Mouse (Mus musculus) midbrain, embryonic 13.5 days (tissue): ENCODE results near the gene Dgcr2. TPM values are rescaled to one million over a fixed set of nuclear protein-coding genes. Genes with fewer than 3 reads are reported as not detected.

Source experiments
- ATAC-seq: fragments of 200-750 bp; cut with Nextera tagmentation; 2 replicates; pipeline ENCODE4 v1.8.0; 2017; ENCODE audit warnings: mild to moderate bottlenecking, moderate TSS enrichment, moderate library complexity
- H3K27ac ChIP-seq: fragments of 300-500 bp; sonication (generic); 2 replicates; pipeline ENCODE4 v1.5.1; 2015; ENCODE audit warnings: inconsistent platforms, mild to moderate bottlenecking, moderate library complexity
- H3K27me3 ChIP-seq: fragments of 300-500 bp; sonication (generic); 2 replicates; pipeline ENCODE4 v1.6.1; 2015; ENCODE audit warnings: mild to moderate bottlenecking, inconsistent platforms
- H3K36me3 ChIP-seq: fragments of 300-500 bp; sonication (generic); 2 replicates; pipeline ENCODE4 v1.6.1; 2015; ENCODE audit warnings: mild to moderate bottlenecking, inconsistent platforms
- H3K4me1 ChIP-seq: fragments of 300-500 bp; sonication (generic); replicated peaks from 2 replicates; pipeline ENCODE4 v1.6.1; 2015; ENCODE audit warnings: inconsistent platforms
- H3K4me2 ChIP-seq: fragments of 300-500 bp; sonication (generic); replicated peaks from 2 replicates; pipeline ENCODE4 v1.6.1; 2015; ENCODE audit warnings: moderate library complexity, mild to moderate bottlenecking, inconsistent platforms
- H3K4me3 ChIP-seq: fragments of 300-500 bp; sonication (generic); replicated peaks from 2 replicates; pipeline ENCODE4 v1.5.1; 2015; ENCODE audit warnings: mild to moderate bottlenecking, inconsistent platforms
- H3K9ac ChIP-seq: fragments of 300-500 bp; sonication (generic); replicated peaks from 2 replicates; pipeline ENCODE4 v1.6.1; 2015; ENCODE audit warnings: mild to moderate bottlenecking, inconsistent platforms
- H3K9me3 ChIP-seq: fragments of 300-500 bp; sonication (generic); 2 replicates; pipeline ENCODE4 v1.6.1; 2016; ENCODE audit warnings: mild to moderate bottlenecking, inconsistent platforms
- WGBS: fragments of 180-500 bp; shearing (Covaris S2); methylation state at CpG from one replicate; pipeline ENCODE4 v1.1.7; 2015; 5-methylcytosine and 5-hydroxymethylcytosine counted together
- polyA plus RNA-seq: library from polyadenylated mRNA; unstranded; fragments of >200 nt; fragmentation: Nextera tagmentation; extraction: Ambion mirVana; gene quantifications from 2 replicates; pipeline ENCODE4 v1.2.1, GENCODE M21; 2015

Dgcr2 gene
- polyA plus RNA-seq, 1 experiment from 2014 or later: 103 TPM

GRCm38 (mm10) chr16:17929211-17929610 lies 30.8 kb upstream of the Dgcr2 start:
- no peak overlapping the region for H3K9ac ChIP-seq
- no peak overlapping the region for H3K4me2 ChIP-seq
- no peak overlapping the region for H3K4me3 ChIP-seq
- WGBS: 12% methylated on average over 2 of the region's 2 CpGs
- H3K36me3 ChIP-seq: peaks cover 21% of the 10 kb centered on the region
- peak; percentile 9 for ATAC-seq
- no peaks in the 10 kb centered on the region for H3K9me3 ChIP-seq
- H3K4me1 ChIP-seq: peaks cover 24% of the 10 kb centered on the region
- peaks cover 2% of the 10 kb centered on the region; the same call in 1 of the 2 replicates for H3K27me3 ChIP-seq
- peak overlapping the region; percentile 89 for H3K27ac ChIP-seq

GRCm38 (mm10) chr16:17928627-17929104 lies 30.3 kb upstream of the Dgcr2 start:
- H3K9ac ChIP-seq: peak overlapping the region; percentile 92
- peak overlapping the region; percentile 88 for H3K4me2 ChIP-seq
- H3K9me3 ChIP-seq: no peaks in the 10 kb centered on the region
- peaks cover 2% of the 10 kb centered on the region; the same call in 1 of the 2 replicates for H3K27me3 ChIP-seq
- WGBS: 0% methylated on average over 9 of the region's 9 CpGs
- peak overlapping the region; percentile 66 for H3K4me3 ChIP-seq
- peak overlapping the region; percentile 89 for H3K27ac ChIP-seq
- ATAC-seq: peak; percentile 43
- H3K4me1 ChIP-seq: peaks cover 24% of the 10 kb centered on the region
- peaks cover 21% of the 10 kb centered on the region for H3K36me3 ChIP-seq

- Histone ChIP-seq H3K27me3 (no peaks in the 10 kb centered on the region), H3K4me1 (peaks cover 28% of the 10 kb centered on the region), H3K9me3 (no peaks in the 10 kb centered on the region), H3K27ac (peak within 1 kb of the TSS; percentile 89), H3K4me2 (peak within 1 kb of the TSS; percentile 88), H3K9ac (peak within 1 kb of the TSS; percentile 92), H3K4me3 (peak within 1 kb of the TSS; percentile 66), H3K36me3 (peaks cover 21% of the 10 kb centered on the region)
- under 1% methylated on average over 47 of the region's 47 CpGs for WGBS
- peak; percentile 78 for ATAC-seq
Observed at GRCm38 (mm10) chr16:17928087-17928580, 29.8 kb upstream of the Dgcr2 start, which contains the start of gene Slc25a1. TSS of gene Slc25a1 (minus strand) at chr16:17928219.

GRCm38 (mm10) chr16:17927351-17928082 lies 29.2 kb upstream of the Dgcr2 start:
- Histone ChIP-seq H3K36me3 (peaks cover 21% of the 10 kb centered on the region), H3K4me3 (peak overlapping the region; percentile 66), H3K4me1 (peaks cover 34% of the 10 kb centered on the region), H3K27ac (peak overlapping the region; percentile 89), H3K4me2 (peak overlapping the region; percentile 88), H3K27me3 (no peaks in the 10 kb centered on the region), H3K9ac (peak overlapping the region; percentile 92), H3K9me3 (no peaks in the 10 kb centered on the region)
- WGBS: under 1% methylated on average over 70 of the region's 72 CpGs
- ATAC-seq: peak; percentile 57

GRCm38 (mm10) chr16:17922163-17922538 lies 23.8 kb upstream of the Dgcr2 start:
- Histone ChIP-seq H3K27ac (peak overlapping the region; percentile 91), H3K4me3 (peak overlapping the region; percentile 72), H3K27me3 (peaks cover 22% of the 10 kb centered on the region), H3K9me3 (no peaks in the 10 kb centered on the region), H3K4me2 (peak overlapping the region; percentile 97), H3K4me1 (peaks cover 45% of the 10 kb centered on the region), H3K9ac (peak overlapping the region; percentile 90), H3K36me3 (peaks cover 21% of the 10 kb centered on the region)
- ATAC-seq: peak; percentile 35
- under 1% methylated on average over 14 of the region's 14 CpGs for WGBS

GRCm38 (mm10) chr16:17921325-17922162 lies 23.2 kb upstream of the Dgcr2 start:
- 1% methylated on average over 47 of the region's 47 CpGs for WGBS
- Histone ChIP-seq H3K36me3 (peaks cover 21% of the 10 kb centered on the region), H3K27ac (peak overlapping the region; percentile 91), H3K4me3 (peak overlapping the region; percentile 72), H3K9me3 (no peaks in the 10 kb centered on the region), H3K27me3 (peaks cover 28% of the 10 kb centered on the region), H3K4me1 (peaks cover 39% of the 10 kb centered on the region), H3K9ac (peak overlapping the region; percentile 90), H3K4me2 (peak overlapping the region; percentile 97)
- peak; percentile 94 for ATAC-seq

GRCm38 (mm10) chr16:17920586-17920985 lies 22.2 kb upstream of the Dgcr2 start:
- Histone ChIP-seq H3K9ac (peak overlapping the region; percentile 71), H3K4me2 (peak overlapping the region; percentile 97), H3K27ac (peak overlapping the region; percentile 91), H3K9me3 (no peaks in the 10 kb centered on the region), H3K36me3 (peaks cover 12% of the 10 kb centered on the region), H3K4me3 (peak overlapping the region; percentile 72), H3K27me3 (peaks cover 38% of the 10 kb centered on the region), H3K4me1 (peaks cover 32% of the 10 kb centered on the region)
- 0 out of 2 replicates have a peak, but pooled peaks have one; percentile 9 for ATAC-seq
- WGBS: 2% methylated on average over 20 of the region's 20 CpGs

GRCm38 (mm10) chr16:17914307-17915249 lies 16.2 kb upstream of the Dgcr2 start, which contains the start of gene Gsc2:
TSS of gene Gsc2 (minus strand) at chr16:17915059.
- Histone ChIP-seq H3K4me3 (peak within 1 kb of the TSS; percentile 39), H3K9ac (peak within 1 kb of the TSS; percentile 59), H3K4me2 (peak within 1 kb of the TSS; percentile 53), H3K27ac (no peak within 1 kb of the TSS), H3K27me3 (peaks cover 76% of the 10 kb centered on the region), H3K36me3 (no peaks in the 10 kb centered on the region), H3K9me3 (no peaks in the 10 kb centered on the region), H3K4me1 (peaks cover 25% of the 10 kb centered on the region)
- under 1% methylated on average over 106 of the region's 106 CpGs for WGBS
- ATAC-seq: peak; percentile 17; the same call in 1 of the 2 replicates

- Histone ChIP-seq H3K4me3 (peak within 1 kb of the TSS; percentile 83), H3K36me3 (peaks cover 34% of the 10 kb centered on the region), H3K4me2 (peak within 1 kb of the TSS; percentile 85), H3K9me3 (no peaks in the 10 kb centered on the region), H3K4me1 (peaks cover 25% of the 10 kb centered on the region), H3K27me3 (peaks cover 45% of the 10 kb centered on the region), H3K27ac (peak within 1 kb of the TSS; percentile 73; the same call in 1 of the 2 replicates), H3K9ac (peak within 1 kb of the TSS; percentile 85)
- ATAC-seq: peak; percentile 92
- WGBS: under 1% methylated on average over 35 of the region's 35 CpGs
Observed at GRCm38 (mm10) chr16:17911052-17911595, 12.8 kb upstream of the Dgcr2 start, which contains the start of gene Ess2. TSS of gene Ess2 (minus strand) at chr16:17911348.

GRCm38 (mm10) chr16:17896091-17896490 lies 2.3 kb downstream of the Dgcr2 start:
- H3K4me3 ChIP-seq: no peak overlapping the region
- no peak overlapping the region for H3K4me2 ChIP-seq
- H3K27ac ChIP-seq: no peak overlapping the region
- peaks cover 8% of the 10 kb centered on the region for H3K4me1 ChIP-seq
- H3K36me3 ChIP-seq: peaks cover 32% of the 10 kb centered on the region
- no peaks in the 10 kb centered on the region for H3K27me3 ChIP-seq
- H3K9ac ChIP-seq: no peak overlapping the region
- ATAC-seq: no peak
- H3K9me3 ChIP-seq: no peaks in the 10 kb centered on the region
